Mouse (Mus musculus) G1E (cell line): ENCODE measurements around the gene Ugt1a6a. TPM values are rescaled to one million over a fixed set of nuclear protein-coding genes. Genes with fewer than 3 reads are reported as not detected.
"Not testable (repeated sequence)": the region's sequence is repeated elsewhere in the genome, so short reads cannot be mapped to it uniquely, and the experiment has no call there.

Experiments
- ATAC-seq: 2 replicates; pipeline ENCODE4 v1.8.0; 2016; ENCODE audit warnings: mild to moderate bottlenecking; ENCODE audit not compliant: insufficient number of reproducible peaks, poor library complexity, low FRiP score, severe bottlenecking; ENCODE audit errors: extremely low read depth
- DNase-seq: peaks from one replicate; pipeline ENCODE4 v3.0.0; 2012; ENCODE audit warnings: low spot score
- H3K27me3 ChIP-seq: 2 replicates; pipeline ENCODE4 v1.6.1; 2012; ENCODE audit warnings: mild to moderate bottlenecking, low read length, inconsistent platforms; ENCODE audit not compliant: insufficient read depth
- H3K36me3 ChIP-seq: replicated peaks from 2 replicates; pipeline ENCODE3; 2012; ENCODE audit warnings: mild to moderate bottlenecking, inconsistent platforms
- H3K4me1 ChIP-seq: 2 replicates; pipeline ENCODE4 v1.6.1; 2012; ENCODE audit warnings: low read depth, low read length, inconsistent platforms, mixed read lengths; ENCODE audit not compliant: insufficient read depth
- H3K4me3 ChIP-seq: 2 replicates; pipeline ENCODE4 v1.5.1; 2012; ENCODE audit warnings: low read depth, mild to moderate bottlenecking, inconsistent platforms, low read length, moderate library complexity, mixed read lengths
- H3K9me3 ChIP-seq: replicated peaks from 2 replicates; pipeline ENCODE4 v1.6.1; 2012; ENCODE audit warnings: inconsistent platforms
- CTCF ChIP-seq: IDR thresholded peaks from 2 replicates; pipeline ENCODE4 v1.5.1; 2012; ENCODE audit warnings: low read depth, low read length, inconsistent platforms, mixed read lengths
- GATA1 ChIP-seq: IDR thresholded peaks from 2 replicates; pipeline ENCODE4 v1.6.1; 2012; ENCODE audit warnings: borderline replicate concordance, low read length, inconsistent platforms, mixed read lengths
- GATA2 ChIP-seq: IDR thresholded peaks from 2 replicates; pipeline ENCODE4 v1.6.1; 2012; ENCODE audit warnings: low read depth, low read length, inconsistent platforms, borderline replicate concordance
- POLR2AphosphoS5 ChIP-seq: IDR thresholded peaks from 2 replicates; pipeline ENCODE4 v1.6.1; 2012; ENCODE audit warnings: low read depth, low read length, inconsistent platforms; ENCODE audit not compliant: insufficient replicate concordance
- TAL1 ChIP-seq: conservative IDR thresholded peaks from 2 replicates; pipeline ENCODE4 v1.6.1; 2012; ENCODE audit warnings: low read depth, low read length, inconsistent platforms, mixed read lengths
- polyA plus RNA-seq: library from polyadenylated mRNA; stranded (reverse); fragments of >175 nt; gene quantifications from 2 replicates; pipeline ENCODE4 v1.2.3, GENCODE M21; 2012
- total RNA-seq, 2 experiments: library from RNA; stranded (forward) in 1 of 2; stranded (reverse) in 1 of 2; fragments of 200-1000 nt in 1 of 2; fragments of >200 nt in 1 of 2; fragmentation: Nextera tagmentation in 1 of 2; gene quantifications; 2 replicates each; pipeline ENCODE4 v1.2.3; 2014 to 2017

Ugt1a6a gene
- total and polyA plus RNA-seq, 3 experiments = 0.60 to 0.98 TPM; not detected in 1

- not testable (repeated sequence) for H3K4me3 ChIP-seq, H3K36me3 ChIP-seq, DNase-seq, ATAC-seq, H3K9me3 ChIP-seq
- TF ChIP-seq TAL1 = peak; percentile 17; the same call in 1 of the 2 replicates
- H3K27me3 ChIP-seq = peaks cover 10% of the 10 kb centered on the region; the same call in 1 of the 2 replicates
- H3K4me1 ChIP-seq = peaks cover 58% of the 10 kb centered on the region
Observed at GRCm38 (mm10) chr1:88103697-88104468, 30.7 kb upstream of the Ugt1a6a start.

- Histone ChIP-seq H3K36me3 (no peaks in the 10 kb centered on the region), H3K9me3 (no peaks in the 10 kb centered on the region), H3K27me3 (peaks cover 10% of the 10 kb centered on the region; the same call in 1 of the 2 replicates), H3K4me1 (peaks cover 58% of the 10 kb centered on the region), H3K4me3 (no peak overlapping the region)
- DNase-seq (no peak), ATAC-seq (no peak)
- no peak for TF ChIP-seq POLR2AphosphoS5
- TF ChIP-seq GATA1 = no peak
- no peak for TF ChIP-seq TAL1
- no peak for TF ChIP-seq GATA2
- no peak for TF ChIP-seq CTCF
Observed at GRCm38 (mm10) chr1:88104667-88105430, 29.8 kb upstream of the Ugt1a6a start.

GRCm38 (mm10) chr1:88105656-88106055 is 29.0 kb upstream of the Ugt1a6a start:
- peaks cover 59% of the 10 kb centered on the region for H3K4me1 ChIP-seq
- peaks cover 6% of the 10 kb centered on the region; the same call in 1 of the 2 replicates for H3K27me3 ChIP-seq
- H3K4me3 ChIP-seq = no peak overlapping the region
- DNase-seq (no peak), ATAC-seq (no peak)
- TF ChIP-seq POLR2AphosphoS5 = no peak
- TF ChIP-seq GATA1 = no peak
- no peak for TF ChIP-seq GATA2
- TF ChIP-seq TAL1 = no peak
- no peak for TF ChIP-seq CTCF
- no peaks in the 10 kb centered on the region for H3K36me3 ChIP-seq
- no peaks in the 10 kb centered on the region for H3K9me3 ChIP-seq

GRCm38 (mm10) chr1:88109027-88109557 is 25.5 kb upstream of the Ugt1a6a start:
- not testable (repeated sequence) for DNase-seq, H3K4me3 ChIP-seq, H3K27me3 ChIP-seq, H3K36me3 ChIP-seq, H3K9me3 ChIP-seq
- peaks cover 34% of the 10 kb centered on the region for H3K4me1 ChIP-seq
- peak; percentile 92 for ATAC-seq

- not testable (repeated sequence) for ATAC-seq
Observed at GRCm38 (mm10) chr1:88109604-88110003, 25.0 kb upstream of the Ugt1a6a start.

GRCm38 (mm10) chr1:88112769-88113168 is 21.8 kb upstream of the Ugt1a6a start:
- not testable (repeated sequence) for H3K4me1 ChIP-seq, H3K27me3 ChIP-seq, H3K36me3 ChIP-seq, H3K9me3 ChIP-seq, ATAC-seq, DNase-seq, H3K4me3 ChIP-seq

More at GRCm38 (mm10) chr1:88109604-88110003, 25.0 kb upstream of the Ugt1a6a start:
- not testable (repeated sequence) for H3K4me3 ChIP-seq, H3K27me3 ChIP-seq, H3K36me3 ChIP-seq, DNase-seq, H3K9me3 ChIP-seq
- H3K4me1 ChIP-seq = peaks cover 29% of the 10 kb centered on the region

GRCm38 (mm10) chr1:88120550-88120949 is 14.1 kb upstream of the Ugt1a6a start:
- H3K4me3 ChIP-seq, H3K36me3 ChIP-seq, H3K4me1 ChIP-seq, H3K9me3 ChIP-seq, H3K27me3 ChIP-seq, DNase-seq: not testable (repeated sequence)
- ATAC-seq = peak; percentile 80

- not testable (repeated sequence) for H3K4me1 ChIP-seq, H3K9me3 ChIP-seq, H3K36me3 ChIP-seq, H3K4me3 ChIP-seq, DNase-seq, ATAC-seq, H3K27me3 ChIP-seq
Observed at GRCm38 (mm10) chr1:88121521-88121920, 13.1 kb upstream of the Ugt1a6a start.

GRCm38 (mm10) chr1:88125827-88126360 is 8.7 kb upstream of the Ugt1a6a start:
- ATAC-seq, DNase-seq: not testable (repeated sequence)

GRCm38 (mm10) chr1:88129091-88129490 is 5.5 kb upstream of the Ugt1a6a start:
- H3K9me3 ChIP-seq, ATAC-seq, H3K4me3 ChIP-seq, DNase-seq, H3K36me3 ChIP-seq: not testable (repeated sequence)
- H3K4me1 ChIP-seq = peaks cover 16% of the 10 kb centered on the region
- peaks cover 15% of the 10 kb centered on the region for H3K27me3 ChIP-seq

More at GRCm38 (mm10) chr1:88125827-88126360, 8.7 kb upstream of the Ugt1a6a start:
- not testable (repeated sequence) for H3K36me3 ChIP-seq, H3K9me3 ChIP-seq, H3K4me1 ChIP-seq, H3K4me3 ChIP-seq
- peaks cover 14% of the 10 kb centered on the region for H3K27me3 ChIP-seq
